Mouse (Mus musculus): ENCODE measurements around the gene Irak2.

The Irak2 gene

DNA sequence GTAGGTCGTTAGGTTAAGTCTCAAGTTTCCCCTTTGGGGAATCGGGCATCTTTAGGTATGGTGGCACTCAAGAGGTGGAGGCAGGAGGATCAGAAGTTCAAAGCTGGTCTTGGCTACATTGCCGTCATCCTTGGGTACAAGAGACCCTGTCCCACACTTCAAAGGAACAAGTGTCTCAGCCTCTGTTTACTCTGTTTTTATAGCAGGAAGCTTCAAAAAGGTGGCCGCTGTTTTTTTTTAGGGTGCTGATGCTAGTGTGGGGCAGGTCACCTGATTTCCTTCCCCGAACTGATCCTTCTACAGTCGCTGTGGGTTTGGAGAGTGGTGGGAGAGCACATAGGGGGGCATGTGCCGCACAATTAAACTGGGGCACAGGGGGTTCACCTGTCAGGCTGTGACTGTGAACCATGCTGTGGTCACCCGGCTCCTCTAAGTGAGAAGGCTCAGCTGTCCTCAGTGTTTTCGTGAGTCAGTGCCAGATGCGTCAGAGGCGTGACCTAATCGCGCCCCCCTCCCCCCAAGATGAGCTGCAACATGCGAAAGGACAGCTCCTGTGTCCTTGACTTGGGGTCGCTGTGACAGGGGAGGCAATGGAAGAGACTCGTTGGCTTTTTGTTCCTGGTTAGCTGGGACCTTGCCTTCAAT is 16.6 kb downstream of the Irak2 start:
- no peak for TF ChIP-seq GATA4 (IDR thresholded peaks at IDR 0.05; ENCODE audit: insufficient replicate concordance, low read length)

DNA sequence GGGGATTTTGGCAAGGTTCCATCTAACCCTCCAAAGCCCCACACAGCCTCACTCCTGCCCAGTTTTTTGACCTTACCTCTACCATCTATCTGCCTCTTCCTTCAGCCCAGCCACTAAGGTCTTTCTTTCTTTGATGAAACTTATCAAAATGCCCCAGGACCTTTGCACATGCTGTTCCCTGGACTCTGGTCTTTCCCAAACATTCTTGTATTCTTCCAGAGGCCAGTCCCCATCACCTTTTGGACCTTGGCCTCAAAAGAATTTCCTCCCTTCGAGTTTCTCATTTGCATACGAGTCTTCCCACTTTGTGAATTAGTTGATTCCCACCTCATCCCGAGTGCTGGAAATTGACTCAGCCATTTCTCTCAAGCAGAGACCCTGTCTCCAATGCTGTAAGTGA is 17.2 kb downstream of the Irak2 start:
- no peak for TF ChIP-seq GATA4 (IDR thresholded peaks at IDR 0.05; ENCODE audit: insufficient replicate concordance, low read length)

- TF ChIP-seq GATA4 (IDR thresholded peaks at IDR 0.05; ENCODE audit: insufficient replicate concordance, low read length), result no peak
These were observed 18.6 kb downstream of the Irak2 start for GRCm38 (mm10) chr6:113656847-113657246.

- TF ChIP-seq GATA4 (IDR thresholded peaks at IDR 0.05; ENCODE audit: insufficient replicate concordance, low read length), result no peak
These were observed 20.0 kb downstream of the Irak2 start for GRCm38 (mm10) chr6:113658226-113658625.

DNA sequence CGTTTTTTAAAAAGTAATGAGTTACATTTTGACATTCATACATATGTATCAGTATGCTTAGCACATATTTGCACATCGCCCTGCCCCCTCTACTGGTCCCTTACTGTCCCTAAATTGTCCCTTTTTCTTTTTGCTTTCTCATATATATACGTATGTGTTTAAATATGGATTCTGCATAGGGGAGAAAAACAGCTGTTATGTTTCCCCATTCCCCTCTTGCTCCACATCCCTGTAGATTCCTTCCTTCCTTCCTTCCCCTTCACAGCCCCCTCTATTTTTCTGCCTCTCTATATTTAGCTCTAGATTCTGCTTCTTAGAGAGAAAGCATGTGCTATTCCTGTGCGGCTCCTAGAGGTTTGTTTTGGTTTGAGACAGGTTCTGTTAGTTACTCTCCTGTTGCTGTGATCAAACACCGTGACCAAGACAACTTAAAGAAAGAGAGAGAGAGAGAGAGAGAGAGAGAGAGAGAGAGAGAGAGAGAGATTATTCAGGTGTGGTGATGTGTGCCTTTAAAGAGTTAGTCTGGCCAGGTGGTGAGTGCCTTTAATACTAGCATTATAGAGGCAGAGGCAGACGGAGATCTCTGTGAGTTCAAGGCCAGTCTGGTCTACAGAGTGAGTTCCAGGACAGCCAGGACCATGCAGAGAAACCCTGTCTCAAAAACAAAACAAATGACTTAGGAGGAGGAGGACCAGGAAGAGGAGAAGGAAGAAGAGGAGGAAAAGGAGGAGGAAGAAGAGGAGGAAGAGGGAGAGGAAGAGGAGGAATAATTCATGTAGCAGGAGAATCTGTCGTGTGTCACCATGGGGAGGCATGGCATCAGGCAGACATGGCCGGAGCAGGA is 21.6 kb downstream of the Irak2 start:
- TF ChIP-seq GATA4 (IDR thresholded peaks at IDR 0.05; ENCODE audit: insufficient replicate concordance, low read length), result no peak

DNA sequence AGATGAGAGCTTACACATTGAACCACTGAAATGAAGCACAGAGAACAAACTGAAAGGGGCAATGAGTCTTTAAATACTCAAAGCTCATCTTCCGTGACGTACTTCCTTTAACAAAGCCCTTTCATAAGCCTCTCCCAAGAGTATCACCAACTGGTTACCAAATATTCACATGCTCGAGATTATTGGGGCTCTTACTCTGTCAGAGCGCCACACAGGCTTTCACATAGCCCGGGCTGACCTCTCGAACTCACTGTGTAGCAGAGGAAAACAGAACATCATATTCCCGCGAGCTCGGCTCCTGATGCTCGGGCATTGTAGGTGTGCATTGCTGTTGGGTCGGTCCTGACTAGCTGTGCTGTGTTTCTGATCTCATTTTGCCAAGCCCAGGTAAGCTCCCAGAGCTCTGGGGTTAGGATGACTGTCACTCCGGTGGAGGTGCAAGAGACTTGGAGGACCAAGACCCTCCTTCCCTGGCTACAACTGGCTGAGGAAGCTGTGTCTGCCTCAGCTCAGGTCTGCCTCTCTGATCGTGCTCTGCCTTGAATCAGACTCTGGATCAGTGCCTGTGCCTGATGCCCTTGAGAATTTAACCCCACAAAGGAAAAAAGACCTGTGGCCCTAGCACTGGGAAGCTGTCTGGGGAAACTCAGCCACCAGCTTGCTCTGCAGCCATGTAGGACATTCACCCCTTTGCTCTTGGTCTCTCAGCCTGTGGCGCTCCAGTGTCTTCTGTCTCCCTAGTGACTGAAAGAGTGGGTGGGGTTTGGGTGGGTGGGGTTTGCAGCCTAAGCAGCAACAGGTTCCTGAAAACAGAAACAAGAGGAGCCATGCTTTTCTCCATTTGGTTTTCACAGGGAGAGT is 22.5 kb downstream of the Irak2 start:
- TF ChIP-seq GATA4 (IDR thresholded peaks at IDR 0.05; ENCODE audit: insufficient replicate concordance, low read length), result no peak

DNA sequence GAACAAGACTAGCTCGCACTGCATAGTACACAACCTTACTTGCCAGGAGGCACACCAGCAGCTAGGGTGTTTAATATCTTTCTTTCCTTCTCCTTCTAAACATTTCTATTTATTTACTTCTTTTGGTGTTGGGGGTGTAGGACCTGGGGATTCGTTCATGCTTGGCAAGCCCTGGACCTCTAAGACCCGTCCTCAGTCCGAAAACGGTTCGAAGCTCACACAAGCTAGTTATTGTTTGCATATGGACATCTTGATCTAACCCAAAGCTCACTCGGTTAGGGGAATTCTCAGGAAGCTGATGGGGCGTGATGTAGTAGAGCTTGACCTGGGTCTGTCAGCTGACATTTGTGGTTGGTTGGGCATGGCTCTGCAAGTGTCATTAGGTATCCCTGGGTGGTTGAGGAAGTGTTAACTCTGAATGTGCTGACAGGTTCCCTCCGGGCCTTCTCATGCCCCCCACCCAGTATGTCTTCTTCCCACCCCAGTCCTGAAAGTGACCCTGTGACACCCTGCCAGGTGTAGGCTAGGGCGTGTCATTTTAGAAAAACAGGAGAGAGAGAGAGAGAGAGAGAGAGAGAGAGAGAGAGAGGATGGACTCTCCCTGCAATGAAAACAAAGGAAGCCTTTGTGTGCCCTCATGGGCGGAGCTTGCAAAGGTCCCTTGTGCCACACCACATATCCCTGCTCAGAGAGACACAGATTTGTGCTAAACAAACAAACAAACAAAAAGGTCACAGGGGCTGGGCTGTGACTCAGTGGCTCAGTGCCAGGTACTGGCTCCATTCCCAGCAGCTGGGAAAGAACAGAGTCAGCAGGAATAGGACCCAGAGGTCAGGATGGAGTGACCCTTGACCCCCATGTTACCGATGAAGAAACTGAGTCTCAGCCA is 23.3 kb downstream of the Irak2 start:
- no peak for TF ChIP-seq GATA4 (IDR thresholded peaks at IDR 0.05; ENCODE audit: insufficient replicate concordance, low read length)

DNA sequence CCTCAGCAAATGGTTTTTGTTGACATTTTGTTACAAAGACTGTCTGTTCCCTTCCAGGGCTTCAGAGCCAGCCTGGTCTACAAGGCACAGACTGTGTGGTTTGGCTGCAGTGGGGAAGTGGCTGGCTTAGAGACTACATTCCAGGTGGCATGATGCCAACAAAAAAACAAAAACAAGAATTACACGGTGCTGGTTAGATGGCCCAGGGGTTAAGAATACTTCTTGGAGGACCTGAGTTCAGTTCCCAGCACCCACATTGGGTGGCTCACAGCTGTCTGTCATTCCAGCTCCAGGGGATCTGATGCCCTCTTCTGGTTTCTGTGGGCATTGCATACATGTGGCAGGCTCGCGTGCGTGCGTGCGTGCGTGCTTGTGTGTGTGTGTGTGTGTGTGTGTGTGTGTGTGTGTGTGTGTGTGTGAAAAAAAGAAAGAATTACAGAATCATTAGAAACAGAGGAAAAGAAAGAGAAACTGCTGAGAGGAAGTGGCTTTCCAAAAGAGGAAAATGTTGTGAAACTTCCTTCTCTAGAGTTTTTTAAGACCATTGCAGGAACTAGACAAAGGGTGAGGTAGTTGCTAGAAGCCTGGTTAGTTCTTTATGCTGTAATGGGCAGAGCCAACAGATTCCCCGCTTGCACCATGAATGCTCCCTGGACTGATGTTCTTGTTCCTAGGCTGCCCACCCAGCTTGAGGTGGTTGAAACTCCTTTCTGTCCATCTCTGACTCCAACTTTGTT is 24.9 kb downstream of the Irak2 start:
- TF ChIP-seq GATA4 (IDR thresholded peaks at IDR 0.05; ENCODE audit: insufficient replicate concordance, low read length), result no peak

GRCm38 (mm10) chr6:113664305-113664704 is 26.0 kb downstream of the Irak2 start:
- no peak for TF ChIP-seq GATA4 (IDR thresholded peaks at IDR 0.05; ENCODE audit: insufficient replicate concordance, low read length)

DNA sequence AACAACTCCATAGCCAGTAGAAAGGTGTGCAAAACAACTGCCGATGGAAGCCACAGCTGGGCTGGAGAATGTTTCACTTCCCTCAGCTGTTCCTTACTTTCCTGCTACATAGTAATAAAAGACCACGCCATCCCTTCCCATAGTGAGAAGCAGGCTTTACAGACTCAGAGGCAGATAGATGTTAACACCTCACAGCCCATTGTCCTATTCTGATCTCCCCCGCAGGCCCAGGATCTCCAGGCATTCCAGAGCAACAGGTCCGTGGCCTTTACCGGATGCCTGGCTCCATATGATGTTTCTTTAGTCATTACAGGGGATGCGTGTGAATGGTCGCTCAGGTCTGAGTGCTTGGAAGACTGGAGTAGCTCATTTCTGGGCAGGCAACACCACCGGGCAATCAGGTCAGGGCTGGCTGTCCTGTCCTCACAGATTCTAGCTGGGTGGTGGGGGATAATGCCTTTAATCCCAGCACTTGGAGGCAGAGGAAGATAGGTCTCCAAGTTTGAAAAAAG is 29.4 kb downstream of the Irak2 start:
- TF ChIP-seq GATA4 (IDR thresholded peaks at IDR 0.05; ENCODE audit: insufficient replicate concordance, low read length), result no peak

GRCm38 (mm10) chr6:113668287-113669154 is 30.3 kb downstream of the Irak2 start:
- peak; percentile 95 for TF ChIP-seq GATA4 (IDR thresholded peaks at IDR 0.05; ENCODE audit: insufficient replicate concordance, low read length)

GRCm38 (mm10) chr6:113669821-113670220 is 31.6 kb downstream of the Irak2 start:
- TF ChIP-seq GATA4 (IDR thresholded peaks at IDR 0.05; ENCODE audit: insufficient replicate concordance, low read length), result no peak

DNA sequence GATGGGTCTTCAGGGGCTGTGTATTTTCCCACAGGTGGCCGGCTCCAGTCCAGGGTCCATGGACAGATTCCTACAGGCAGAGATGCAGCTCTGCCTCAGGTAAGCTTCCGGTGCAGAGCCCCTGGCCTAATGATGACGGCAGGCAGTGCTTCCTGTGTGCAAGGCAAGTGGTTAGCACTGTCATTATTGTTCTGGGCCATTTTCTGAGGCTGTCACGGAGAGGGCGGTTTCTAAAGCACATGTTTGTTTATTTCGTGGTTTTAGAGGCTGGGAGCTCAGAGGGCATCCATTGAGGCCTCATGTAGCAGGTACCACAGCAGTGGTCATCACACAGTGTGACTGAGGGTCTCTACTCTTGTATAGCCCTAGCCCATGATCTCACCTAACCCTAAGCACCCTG is 34.7 kb downstream of the Irak2 start:
- TF ChIP-seq GATA4 (IDR thresholded peaks at IDR 0.05; ENCODE audit: insufficient replicate concordance, low read length), result no peak

Measured in liver, adult (tissue).